Mouse (Mus musculus): ENCODE measurements around the gene Exosc8. TPM values are rescaled to one million over a fixed set of nuclear protein-coding genes. Genes with fewer than 3 reads are reported as not detected.
"Not testable (repeated sequence)": the region's sequence is repeated elsewhere in the genome, so short reads cannot be mapped to it uniquely, and the experiment has no call there.

Gene Exosc8
- total RNA-seq, 2 experiments from 2014 or later: 53.9 to 60.7 TPM

- intact Hi-C loops (cut with DNase I): no loop called here
- no peak for DNase-seq
These were observed 1.1 kb upstream of the Exosc8 start for GRCm38 (mm10) chr3:54736101-54736927.

GRCm38 (mm10) chr3:54734411-54735246 lies 564 bp downstream of the Exosc8 start:
- DNase-seq: peak; percentile 93
- intact Hi-C loops (cut with DNase I): no loop called here

DNA sequence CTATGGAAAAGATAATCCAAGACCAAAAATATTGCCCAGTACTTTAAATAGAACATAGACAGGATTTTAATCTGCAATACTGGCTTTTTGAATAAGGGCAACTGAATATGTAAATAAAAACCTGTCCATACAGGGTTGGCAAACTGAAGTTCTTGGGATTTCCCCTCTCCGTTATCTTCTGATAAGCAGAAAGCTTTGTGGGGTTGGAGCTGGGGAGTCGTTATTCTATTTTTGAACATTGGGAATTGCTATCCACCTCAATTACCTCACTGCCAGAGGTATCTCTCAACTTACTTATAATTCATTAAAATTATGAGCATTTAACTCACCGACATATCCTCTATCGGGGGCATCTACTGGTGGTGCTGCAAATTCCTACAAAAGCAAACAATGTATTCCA lies 2.8 kb downstream of the Exosc8 start:
- DNase-seq: no peak
- intact Hi-C loops (cut with DNase I): no loop called here

- no peak for DNase-seq
These were observed 3.5 kb downstream of the Exosc8 start for GRCm38 (mm10) chr3:54731626-54732150.

GRCm38 (mm10) chr3:54728100-54728499 lies 7.1 kb downstream of the Exosc8 start:
- intact Hi-C loops (cut with DNase I): no loop called here
- no peak for DNase-seq

More at GRCm38 (mm10) chr3:54731626-54732150, 3.5 kb downstream of the Exosc8 start:
- intact Hi-C loops (cut with DNase I): no loop called here

GRCm38 (mm10) chr3:54727588-54727987 lies 7.6 kb downstream of the Exosc8 start:
- intact Hi-C loops (cut with DNase I): no loop called here
- no peak for DNase-seq

DNA sequence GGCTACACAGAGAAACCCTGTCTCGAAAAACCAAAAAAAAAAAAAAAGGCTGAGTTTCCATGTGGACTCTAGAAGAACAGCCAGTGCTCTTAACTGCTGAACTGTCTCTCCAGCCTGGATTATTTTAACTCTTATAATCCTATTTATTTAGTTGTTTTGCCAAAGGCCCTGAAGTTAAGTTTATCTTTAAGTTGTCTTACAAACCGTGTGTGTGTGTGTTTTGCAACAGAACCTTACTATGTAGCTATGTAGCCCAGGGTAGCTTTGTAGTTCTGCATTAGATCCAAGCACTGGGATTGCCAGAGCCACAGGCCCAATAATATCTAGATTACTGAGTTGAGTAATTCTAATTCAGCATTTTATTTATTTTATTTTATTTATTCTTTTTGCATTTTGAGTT lies 9.8 kb downstream of the Exosc8 start:
- intact Hi-C loops (cut with DNase I): no loop called here
- no peak for DNase-seq

DNA sequence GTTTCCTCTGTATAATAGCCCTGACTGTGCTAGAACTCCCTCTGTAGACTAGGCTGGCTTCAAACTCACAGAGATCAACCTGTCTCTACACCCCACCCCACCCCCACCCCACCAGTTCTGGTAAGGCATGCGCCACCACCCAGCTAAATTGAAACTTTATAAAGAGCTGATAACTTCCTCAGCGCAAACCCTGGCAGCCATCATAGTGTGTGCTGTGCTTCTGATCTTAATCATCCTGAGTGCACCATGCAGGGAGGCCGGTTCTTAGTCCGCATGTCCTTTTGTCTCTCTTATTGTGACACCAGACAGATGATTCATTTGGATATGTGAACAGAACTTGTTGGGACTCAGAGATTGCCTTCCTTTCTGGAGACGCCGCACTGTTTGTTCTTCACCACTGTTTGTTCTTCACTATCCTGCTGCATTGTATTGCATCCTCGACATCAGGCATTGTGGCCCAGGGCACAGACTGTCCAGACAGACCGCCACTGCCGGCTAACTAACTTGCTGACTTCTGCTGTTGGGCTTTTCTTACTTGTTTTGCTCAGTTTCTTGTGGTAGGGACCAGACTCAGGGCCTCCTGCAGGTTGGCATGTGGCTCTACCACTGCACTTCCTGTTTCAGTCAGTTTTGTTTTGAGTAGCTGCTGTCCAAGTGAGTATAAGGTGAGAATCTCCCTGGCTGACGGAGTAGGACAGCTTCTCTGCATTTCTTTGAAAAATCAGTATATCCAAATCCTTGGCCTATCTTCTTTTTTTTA lies 11.3 kb downstream of the Exosc8 start:
- intact Hi-C loops (cut with DNase I): no loop called here
- DNase-seq: no peak

DNA sequence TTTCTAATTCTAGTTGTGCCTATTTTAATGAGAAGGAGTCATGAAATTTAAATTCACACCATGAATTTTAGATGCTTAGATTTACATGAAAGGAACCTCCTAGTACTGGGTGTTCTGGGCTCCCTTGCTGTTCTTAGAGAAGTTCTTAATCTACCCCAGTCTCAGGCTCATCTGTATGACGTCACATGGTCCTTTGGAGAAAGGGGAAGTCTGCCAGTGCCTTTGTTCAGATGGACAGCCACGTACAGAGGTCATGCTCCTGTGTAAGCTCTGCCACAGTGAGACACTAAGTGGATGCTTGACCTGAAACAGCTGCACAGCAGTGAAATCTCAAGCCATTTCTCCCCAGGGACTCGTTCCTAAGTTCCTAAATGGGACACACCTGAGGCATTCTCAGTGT lies 16.2 kb downstream of the Exosc8 start:
- intact Hi-C loops (cut with DNase I): no loop called here
- no peak for DNase-seq

GRCm38 (mm10) chr3:54717348-54717747 lies 17.8 kb downstream of the Exosc8 start:
- no peak for DNase-seq
- intact Hi-C loops (cut with DNase I): no loop called here

DNA sequence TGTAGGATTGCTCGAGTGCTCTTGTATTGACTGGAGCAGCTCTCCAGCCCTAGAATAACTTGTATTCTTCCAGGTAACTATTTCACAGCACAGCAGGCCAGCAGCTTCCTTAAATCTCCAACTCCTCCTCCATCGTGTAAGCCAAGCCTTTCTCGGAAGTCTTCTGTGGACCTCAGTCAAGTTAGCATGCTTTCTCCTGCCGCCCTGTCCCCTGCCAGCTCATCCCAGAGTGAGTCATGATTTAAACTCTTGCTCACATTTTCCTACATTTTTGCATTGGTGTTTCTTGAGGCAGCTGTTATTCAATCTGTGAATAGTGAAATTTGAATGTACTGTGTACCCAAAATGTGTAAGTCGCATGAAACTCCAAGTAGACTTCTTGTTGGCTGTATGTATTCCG lies 19.7 kb downstream of the Exosc8 start:
- intact Hi-C loops (cut with DNase I): no loop called here

DNA sequence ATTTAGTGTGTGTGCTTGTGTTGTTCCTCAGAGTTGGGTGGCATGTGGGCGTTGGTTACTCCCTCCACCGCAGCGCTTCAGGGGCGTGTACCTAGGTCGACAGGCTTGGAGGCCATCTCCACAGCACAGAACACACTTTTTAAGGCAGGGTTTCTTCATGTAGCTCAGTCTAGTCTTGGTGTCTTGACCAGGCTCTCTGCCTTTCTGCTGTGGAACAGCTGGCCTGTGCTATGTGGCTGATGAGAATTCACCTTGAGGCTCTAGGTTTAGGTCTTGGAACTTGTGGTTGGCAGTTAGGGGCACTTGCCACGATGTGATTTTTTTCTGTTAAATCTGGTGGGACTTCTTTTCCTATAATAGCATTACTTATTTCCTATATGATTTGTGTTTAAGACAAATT lies 20.9 kb downstream of the Exosc8 start, which contains the start of gene Gm21958:
TSS of gene Gm21958 (minus strand) at position 101 of the 400 bp plus-strand sequence.
- DNase-seq: no peak
- intact Hi-C loops (cut with DNase I): no loop called here

More for the DNA sequence above, 19.7 kb downstream of the Exosc8 start:
- no peak for DNase-seq

DNA sequence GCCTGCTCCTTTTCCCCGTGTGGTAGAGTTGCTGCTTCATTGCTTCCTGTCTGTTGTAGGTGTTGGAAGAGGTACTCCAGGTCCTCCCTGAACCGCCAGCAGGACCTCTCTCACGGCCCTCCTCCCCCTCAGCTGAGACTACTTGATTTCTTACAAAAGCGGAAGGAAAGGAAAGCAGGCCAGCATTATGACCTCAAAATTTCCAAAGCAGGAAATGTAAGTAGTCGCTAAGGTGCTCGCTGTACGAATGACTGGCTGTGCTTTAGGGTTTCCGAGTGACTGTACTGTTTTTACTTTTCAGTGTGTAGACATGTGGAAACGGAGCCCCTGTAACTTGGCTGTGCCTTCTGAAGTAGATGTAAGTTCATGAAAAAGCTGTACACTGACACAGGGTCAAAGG lies 26.2 kb downstream of the Exosc8 start:
- intact Hi-C loops (cut with DNase I): no loop called here
- no peak for DNase-seq

DNA sequence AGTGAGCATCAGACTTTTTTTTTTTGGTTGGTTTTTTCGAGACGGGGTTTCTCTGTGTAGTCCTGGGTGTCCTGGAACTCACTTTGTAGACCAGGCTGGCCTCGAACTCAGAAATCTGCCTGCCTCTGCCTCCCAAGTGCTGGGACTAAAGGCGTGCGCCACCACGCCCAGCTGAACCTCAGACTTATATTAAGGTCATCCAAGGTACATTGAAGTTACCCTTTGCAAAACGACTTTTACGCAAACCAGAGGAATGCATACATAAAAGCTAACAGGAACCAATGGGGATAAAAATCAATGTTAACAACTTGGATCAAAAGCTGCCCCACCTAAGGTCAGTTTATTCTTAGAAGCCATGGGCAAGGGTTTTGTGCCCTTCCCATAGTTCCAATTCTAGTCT lies 31.1 kb downstream of the Exosc8 start:
- intact Hi-C loops (cut with DNase I): not testable (repeated sequence)

DNA sequence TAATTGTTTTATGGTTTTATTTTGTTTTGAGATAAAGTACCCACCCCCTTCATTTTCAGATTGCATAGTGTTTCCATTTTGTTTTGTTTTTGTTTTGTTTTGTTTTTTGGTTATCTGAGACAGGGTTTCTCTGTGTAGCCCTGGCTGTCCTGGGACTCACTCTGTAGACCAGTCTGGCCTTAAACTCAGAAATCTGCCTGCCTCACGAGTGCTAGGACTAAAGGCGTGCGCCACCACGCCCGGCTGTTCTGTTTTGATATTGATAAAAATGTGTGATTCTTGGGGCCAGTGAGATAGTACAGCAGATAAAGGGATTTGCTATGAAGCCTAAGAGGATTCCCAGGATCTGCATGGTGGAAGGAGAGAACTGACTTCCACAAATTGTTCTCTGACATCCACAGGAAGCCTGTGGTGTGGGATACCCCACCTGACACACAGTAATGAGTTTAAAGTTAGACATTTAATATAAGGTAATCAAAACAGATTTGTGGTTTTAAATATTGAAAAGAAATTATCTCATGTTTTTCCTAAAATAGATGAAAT lies 35.4 kb downstream of the Exosc8 start:
- intact Hi-C loops (cut with DNase I): no loop called here
- no peak for DNase-seq

More for the DNA sequence above, 31.1 kb downstream of the Exosc8 start:
- DNase-seq: not testable (repeated sequence)

GRCm38 (mm10) chr3:54693056-54693415 lies 42.2 kb downstream of the Exosc8 start:
- intact Hi-C loops (cut with DNase I): no loop called here

GRCm38 (mm10) chr3:54692202-54693055 lies 42.8 kb downstream of the Exosc8 start, which contains the start of gene Supt20:
Gene Supt20, plus strand, starts transcription at chr3:54692807.
- DNase-seq: peak; percentile 96
- intact Hi-C loops (cut with DNase I): no loop called here

More at GRCm38 (mm10) chr3:54693056-54693415, 42.2 kb downstream of the Exosc8 start:
- DNase-seq: no peak

GRCm38 (mm10) chr3:54689091-54689490 lies 46.1 kb downstream of the Exosc8 start:
- intact Hi-C loops (cut with DNase I): no loop called here
- DNase-seq: no peak

DNA sequence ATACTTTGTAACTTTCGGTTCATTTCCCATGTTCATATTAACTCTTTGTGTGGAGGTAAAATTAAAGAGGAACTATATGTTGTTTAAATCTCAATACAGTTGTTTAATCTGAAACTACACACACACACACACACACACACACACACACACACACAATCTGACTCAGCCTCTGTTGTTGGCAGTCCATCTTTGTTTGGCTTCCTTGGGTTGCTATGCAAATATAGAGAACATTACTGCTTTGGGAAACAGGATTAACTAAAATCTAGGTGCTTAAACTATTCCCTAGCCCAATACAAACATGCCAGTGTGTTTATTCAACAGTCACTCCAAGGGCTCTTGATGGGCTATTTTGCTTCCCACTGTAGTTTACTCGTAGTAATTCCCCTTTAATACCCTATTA lies 47.9 kb downstream of the Exosc8 start:
- intact Hi-C loops (cut with DNase I): no loop called here
- no peak for DNase-seq

Measured in left cerebral cortex, postnatal 4 days (tissue).